Mouse (Mus musculus): ENCODE measurements around the gene Cd3e.

GRCm38 (mm10) chr9:45034526-45034925 lies 25.1 kb upstream of the Cd3e start:
- TF ChIP-seq POLR2A (IDR thresholded peaks at IDR 0.05; ENCODE audit: control insufficient read depth in 1 of 2, insufficient read depth in 1 of 2, low read depth in 1 of 2, low read length in 2 of 2, poor library complexity in 1 of 2) (no peak), JUND (IDR thresholded peaks at IDR 0.05; ENCODE audit: low read depth, low read length) (no peak), CHD1 (IDR thresholded peaks at IDR 0.05; ENCODE audit: low read depth, low read length) (no peak), CTCF (IDR thresholded peaks at IDR 0.05 in 2 of 3, conservative IDR thresholded peaks at IDR 0.05 in 1 of 3; ENCODE audit: control insufficient read depth in 1 of 3, insufficient read depth in 1 of 3, low read depth in 2 of 3, low read length in 3 of 3, poor library complexity in 1 of 3, severe bottlenecking in 1 of 3) (no peak), MAX (IDR thresholded peaks at IDR 0.05; ENCODE audit: low read length) (no peak), GATA1 (IDR thresholded peaks at IDR 0.05; ENCODE audit: low read depth, low read length) (no peak), EP300 (IDR thresholded peaks at IDR 0.05; ENCODE audit: low read depth in 1 of 2, low read length in 2 of 2) (no peak)

Data from MEL (cell line).